Mouse (Mus musculus) megakaryocyte progenitor cell, adult 5-6 weeks (primary cell): ENCODE results near the gene Hs6st3. TPM values are rescaled to one million over a fixed set of nuclear protein-coding genes. Genes with fewer than 3 reads are reported as not detected.

Experiments
- ATAC-seq: replicated peaks from 2 replicates; pipeline ENCODE4 v1.8.0; 2016; ENCODE audit warnings: mild to moderate bottlenecking, moderate TSS enrichment, inconsistent platforms; ENCODE audit not compliant: poor library complexity
- total RNA-seq, 2 experiments: library from RNA; stranded (forward) in 1 of 2; stranded (reverse) in 1 of 2; fragments of 157-497, 149-512 nt in 1 of 2; fragments of 200-1000 nt in 1 of 2; gene quantifications; 2 replicates each; pipeline versions ENCODE4 v1.2.3 to v1.2.4; 2015 to 2017

Hs6st3 gene
- total RNA-seq, 2 experiments from 2014 or later, result not detected

DNA sequence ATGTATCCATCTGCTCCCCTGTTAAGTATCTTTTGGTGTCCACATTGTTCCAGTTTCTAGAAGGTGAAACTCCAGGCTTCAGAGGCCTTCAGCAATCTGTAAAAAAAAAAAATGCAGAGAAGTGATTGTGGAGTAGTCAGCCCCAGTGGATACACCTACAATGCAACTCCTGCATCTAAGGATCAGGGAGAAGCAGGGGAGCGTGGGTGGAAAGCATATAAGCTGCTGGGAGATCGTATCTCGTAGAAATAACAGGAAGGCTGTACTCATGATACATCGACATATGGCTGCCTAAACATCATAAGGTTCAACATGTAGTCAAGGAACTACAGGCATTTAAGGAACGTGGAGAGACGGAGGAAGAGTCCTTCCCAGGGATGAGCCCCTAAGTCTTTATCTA, 109.0 kb downstream of the Hs6st3 start:
- ATAC-seq, result no peak

DNA sequence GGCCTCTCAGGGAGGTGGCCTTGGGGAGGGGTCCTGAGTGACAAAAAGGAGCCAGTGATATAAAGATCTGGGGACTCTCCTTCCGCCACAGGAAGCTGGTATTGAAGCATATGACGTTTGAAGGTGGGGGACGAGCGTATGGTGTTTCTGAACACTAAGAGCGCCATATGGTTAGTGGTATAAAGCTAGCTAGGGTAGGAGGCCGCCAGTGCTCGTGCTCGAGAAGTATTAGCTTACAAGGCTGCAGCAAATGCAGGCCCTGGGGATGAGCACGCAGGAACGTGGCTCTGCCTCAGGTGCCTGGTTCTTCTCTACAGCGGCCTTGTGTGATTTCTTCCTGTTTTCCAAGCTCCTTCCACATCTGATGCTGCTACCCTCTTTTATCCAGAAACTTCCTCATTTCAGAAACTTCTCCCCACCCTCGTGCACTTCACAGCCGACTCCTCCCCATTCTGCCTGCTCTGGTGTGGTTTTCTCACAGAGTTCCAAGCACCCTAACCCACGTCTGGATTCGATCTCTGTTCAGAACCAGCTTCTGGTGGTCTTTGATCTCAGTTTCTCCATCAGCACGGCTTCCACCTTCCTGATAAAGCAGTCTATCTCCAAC, 110.0 kb downstream of the Hs6st3 start:
- ATAC-seq, result peak; percentile 73

- no peak for ATAC-seq
These were observed 112.2 kb downstream of the Hs6st3 start for GRCm38 (mm10) chr14:119250353-119250752.

DNA sequence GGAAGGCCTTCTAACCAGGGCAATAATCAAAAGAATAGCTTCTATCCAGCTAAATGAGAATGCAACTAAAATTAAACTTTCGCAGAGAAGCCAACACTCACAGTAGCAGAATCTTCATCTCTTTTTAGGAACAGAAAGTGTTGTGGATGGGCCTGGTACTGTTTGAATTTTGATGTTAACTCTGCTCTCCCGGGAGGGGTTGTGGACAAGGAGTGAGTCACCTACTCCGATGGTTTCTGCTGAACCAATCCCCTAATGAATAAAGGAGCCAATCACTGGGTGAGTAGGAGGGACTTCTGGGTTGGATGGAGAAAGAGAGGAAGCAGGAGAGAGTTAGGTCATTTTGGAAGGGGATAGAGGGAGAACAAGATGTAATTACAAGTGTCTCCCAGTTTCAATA, 117.3 kb downstream of the Hs6st3 start:
- no peak for ATAC-seq

DNA sequence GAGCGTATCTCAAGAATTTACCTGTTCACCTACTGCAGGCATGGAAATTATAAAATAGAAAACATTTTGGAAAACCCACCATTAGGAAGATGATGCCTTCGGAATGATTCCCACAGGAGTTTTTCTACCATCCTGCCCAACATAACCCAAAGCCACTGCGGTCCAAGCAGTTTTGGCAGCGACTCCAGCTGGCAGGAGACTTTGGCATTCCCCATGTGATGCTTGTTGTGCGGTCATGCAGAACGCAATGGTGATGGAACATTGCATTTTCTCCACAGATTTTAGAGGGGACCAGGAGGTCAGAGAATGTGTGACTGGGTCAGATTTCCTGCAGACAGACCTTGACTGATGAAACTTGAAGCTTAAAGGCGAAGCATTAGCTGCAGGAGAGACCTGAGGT, 118.9 kb downstream of the Hs6st3 start:
- no peak for ATAC-seq

DNA sequence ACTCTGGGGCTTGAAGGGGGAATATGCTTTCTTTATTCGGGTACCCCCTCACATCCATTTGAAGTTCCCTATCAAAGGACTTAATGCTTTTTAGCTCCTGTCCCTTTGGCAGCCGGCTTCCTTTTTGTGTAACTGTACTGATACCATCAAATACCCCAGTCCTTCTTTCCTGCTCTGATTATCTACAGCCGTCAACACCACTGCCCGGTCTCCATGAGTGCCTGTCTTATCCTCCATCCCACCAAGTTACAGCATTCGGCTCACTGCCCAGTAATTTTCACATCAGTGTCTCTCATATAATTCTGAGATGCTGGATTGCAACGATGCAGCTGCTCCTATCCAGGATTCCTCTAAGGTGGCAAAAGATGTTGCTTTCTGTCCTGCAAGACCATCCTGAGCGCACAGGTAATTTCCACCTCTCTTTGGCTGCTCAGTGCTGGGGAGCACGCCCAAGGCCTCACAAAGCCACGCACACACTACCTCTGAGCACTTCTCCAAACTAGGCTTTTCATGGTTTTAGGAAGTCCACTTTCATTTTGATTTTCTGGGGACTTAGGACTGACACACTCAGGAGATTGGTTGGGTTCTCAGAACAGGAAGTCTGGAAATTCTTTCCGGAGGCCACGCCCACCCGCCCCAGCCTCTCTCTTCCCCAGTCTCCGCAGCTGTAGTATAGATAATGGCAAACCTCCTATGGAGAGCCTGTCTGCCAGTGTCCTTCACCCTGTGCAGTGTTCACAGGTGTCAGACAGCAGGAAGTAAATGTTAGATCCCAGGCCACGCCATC, 122.2 kb downstream of the Hs6st3 start:
- peak; percentile 73 for ATAC-seq

GRCm38 (mm10) chr14:119266334-119266733, 128.2 kb downstream of the Hs6st3 start:
- no peak for ATAC-seq

DNA sequence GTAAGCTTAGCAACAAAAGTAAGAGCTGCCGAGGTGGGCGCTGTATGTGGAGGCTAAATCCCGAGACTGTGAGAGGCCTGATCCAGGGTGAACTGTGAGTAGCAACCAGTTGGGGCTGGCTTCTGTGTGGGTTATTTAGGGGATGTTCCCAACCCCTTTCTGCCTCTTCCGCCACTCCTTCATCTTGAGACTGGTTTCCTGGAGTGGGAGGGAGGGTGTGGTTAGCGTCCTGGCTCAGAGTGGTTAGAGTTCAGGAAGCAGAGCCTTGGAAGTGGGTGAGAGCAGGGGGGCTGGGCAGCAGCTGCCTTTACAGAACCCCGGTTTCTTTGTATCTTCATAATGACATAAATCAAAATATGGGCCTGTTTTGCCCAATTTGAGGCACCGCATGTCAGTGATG, 134.9 kb downstream of the Hs6st3 start:
- peak; percentile 92 for ATAC-seq

DNA sequence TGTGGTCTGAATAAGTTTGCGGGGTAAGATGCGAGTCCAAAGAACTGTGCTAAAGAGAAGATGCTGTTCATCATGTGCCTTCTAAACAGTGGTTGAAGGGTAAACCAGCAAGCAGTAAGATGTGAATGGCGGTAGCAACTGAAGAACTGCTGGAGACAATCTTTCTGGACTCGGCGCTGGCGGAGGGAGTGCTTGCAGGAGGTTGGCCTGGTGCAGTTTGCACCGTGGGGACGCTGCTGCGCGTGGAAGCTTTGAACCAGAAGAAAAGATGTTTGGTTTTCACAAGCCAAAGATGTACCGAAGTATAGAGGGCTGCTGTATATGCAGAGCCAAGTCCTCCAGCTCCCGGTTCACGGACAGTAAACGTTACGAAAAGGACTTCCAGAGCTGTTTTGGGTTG, 140.0 kb downstream of the Hs6st3 start:
- peak; percentile 71 for ATAC-seq

DNA sequence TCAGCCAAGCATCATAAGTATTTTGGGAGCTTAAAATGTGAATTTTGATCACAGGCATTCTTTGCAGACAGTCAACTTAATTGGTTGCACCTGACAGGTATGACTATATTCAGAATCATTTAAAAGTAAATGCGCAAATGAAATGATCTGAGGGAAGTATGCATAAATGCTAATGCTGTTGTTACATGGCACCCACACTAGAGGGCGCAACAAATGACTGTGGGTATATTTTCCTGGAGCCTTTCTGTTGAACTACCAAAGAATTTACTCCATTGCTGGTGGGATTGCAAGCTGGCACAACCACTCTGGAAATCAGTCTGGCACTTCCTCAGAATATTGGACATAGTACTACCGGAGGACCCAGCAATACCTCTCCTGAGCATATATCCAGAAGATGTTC, 145.8 kb downstream of the Hs6st3 start:
- ATAC-seq, result peak; percentile 74

DNA sequence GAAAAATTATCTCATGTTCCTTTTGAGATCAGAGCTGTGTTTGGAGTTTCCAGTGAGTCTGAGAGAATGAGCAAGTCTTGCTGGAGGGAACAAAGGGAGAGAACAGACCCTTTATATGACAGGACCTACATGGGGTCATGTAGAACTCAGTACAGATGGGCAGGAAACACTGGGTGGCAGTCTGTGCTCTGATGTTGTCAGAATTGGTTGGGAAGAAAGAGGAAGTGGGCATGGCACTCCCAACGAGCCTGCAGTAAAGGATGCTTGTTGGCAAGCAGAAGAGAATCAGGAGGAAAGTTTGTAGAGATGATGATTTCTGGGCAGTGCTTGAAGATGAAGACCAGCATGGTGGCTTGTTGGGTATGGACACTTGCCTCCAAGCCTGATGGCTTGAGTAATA, 151.5 kb downstream of the Hs6st3 start:
- ATAC-seq, result peak; percentile 91

GRCm38 (mm10) chr14:119294071-119294470, 155.9 kb downstream of the Hs6st3 start:
- no peak for ATAC-seq

DNA sequence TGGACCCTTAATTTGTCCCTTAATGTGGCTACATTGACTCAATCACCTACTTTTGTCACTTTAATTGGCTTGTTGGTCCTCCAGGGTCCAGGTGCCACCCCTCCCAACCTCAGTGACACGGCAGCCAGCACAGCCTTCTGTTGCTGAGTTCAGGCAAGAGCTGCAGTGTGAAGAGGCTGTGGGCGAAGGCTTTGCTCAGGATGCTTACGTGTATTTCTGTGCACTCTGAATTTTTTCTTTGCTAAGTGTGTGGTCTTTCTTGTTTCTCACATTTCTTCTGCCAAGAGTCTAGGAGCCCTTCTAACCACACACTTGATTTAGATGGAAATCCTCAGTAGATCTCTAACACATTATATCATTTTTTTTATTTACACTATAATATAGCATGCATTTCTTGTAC, 168.3 kb downstream of the Hs6st3 start:
- ATAC-seq, result no peak

DNA sequence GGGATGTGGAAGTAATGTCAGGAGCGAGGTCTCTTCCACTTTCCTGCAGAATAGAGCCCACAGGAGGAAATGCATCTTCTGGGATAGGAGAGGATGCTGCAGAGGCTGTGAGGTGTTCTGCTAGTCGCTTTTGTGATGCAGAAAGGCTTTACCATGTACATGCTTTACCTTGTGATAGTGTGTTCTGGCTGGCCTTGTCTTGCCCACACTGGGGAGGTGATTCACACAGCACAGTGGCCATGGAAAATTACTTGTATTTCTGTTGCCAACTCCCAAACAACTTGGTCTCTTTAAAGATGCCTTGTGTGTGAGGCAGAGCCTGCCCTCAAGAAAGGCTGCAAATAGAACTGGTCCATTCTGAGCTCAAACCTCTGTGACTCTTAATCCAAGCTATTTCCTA, 180.2 kb downstream of the Hs6st3 start:
- no peak for ATAC-seq

- no peak for ATAC-seq
These were observed 209.1 kb downstream of the Hs6st3 start for GRCm38 (mm10) chr14:119347236-119347635.

- peak; percentile 60 for ATAC-seq
These were observed 223.3 kb downstream of the Hs6st3 start for GRCm38 (mm10) chr14:119361414-119361813.

- no peak for ATAC-seq
These were observed 229.8 kb downstream of the Hs6st3 start for GRCm38 (mm10) chr14:119367866-119368425.

DNA sequence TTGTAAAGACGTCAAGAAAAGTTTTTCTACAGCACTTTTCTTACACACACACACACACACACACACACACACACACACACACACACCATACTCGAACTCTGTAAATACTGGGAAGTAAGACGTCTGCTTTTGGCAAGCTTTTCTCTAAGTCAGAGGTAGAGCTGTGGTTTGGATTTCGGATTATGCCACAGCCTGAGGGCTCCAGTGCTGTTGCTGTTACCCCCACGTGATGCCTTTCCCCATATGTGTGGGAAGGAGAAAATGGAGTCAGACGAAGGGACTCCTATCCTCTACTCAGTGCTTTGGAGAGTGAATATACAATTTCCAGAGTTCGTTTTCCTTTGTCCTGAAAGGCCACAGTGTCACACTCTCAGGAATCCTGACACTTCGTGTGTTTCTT, 231.1 kb downstream of the Hs6st3 start:
- ATAC-seq, result no peak

DNA sequence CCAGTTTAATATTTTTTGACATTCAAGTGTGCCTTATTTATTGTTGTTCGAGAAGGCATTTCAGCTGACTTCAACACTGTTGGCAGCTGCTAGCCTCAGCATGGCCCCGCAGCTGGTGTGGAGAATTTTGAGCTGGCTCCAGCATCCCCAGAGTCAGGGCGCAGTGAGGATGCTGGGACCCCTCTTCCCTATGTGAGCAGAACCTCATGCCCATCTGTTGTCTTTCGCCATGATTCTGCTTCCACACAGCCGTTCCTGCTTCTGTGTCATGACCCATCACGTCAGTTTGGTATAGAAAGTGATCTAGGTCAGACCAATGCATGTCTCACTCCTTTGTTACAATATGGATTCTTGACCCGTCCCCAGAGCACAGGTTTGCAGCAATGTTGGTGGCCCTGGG, 231.9 kb downstream of the Hs6st3 start:
- ATAC-seq, result no peak

DNA sequence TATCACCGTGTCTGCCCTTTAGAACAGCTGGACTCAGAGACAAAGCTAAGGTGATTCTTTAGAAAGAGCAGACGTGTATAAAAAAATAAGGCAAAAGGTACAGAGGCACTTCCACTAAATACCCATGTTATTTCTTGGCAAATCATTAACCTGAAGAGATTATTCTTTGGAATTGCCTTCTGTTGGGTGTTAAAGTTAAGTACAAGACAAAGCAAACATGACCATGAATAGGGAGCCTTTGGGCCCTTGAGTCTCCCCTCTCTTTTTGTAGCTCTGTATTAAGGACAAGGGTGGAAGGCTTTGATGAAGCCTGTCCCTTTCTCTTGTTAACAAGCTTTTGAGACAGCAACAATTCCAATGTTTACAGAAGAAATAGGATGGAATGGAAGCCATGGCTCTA, 241.2 kb downstream of the Hs6st3 start:
- no peak for ATAC-seq

GRCm38 (mm10) chr14:119401618-119402017, 263.5 kb downstream of the Hs6st3 start:
- ATAC-seq, result no peak

DNA sequence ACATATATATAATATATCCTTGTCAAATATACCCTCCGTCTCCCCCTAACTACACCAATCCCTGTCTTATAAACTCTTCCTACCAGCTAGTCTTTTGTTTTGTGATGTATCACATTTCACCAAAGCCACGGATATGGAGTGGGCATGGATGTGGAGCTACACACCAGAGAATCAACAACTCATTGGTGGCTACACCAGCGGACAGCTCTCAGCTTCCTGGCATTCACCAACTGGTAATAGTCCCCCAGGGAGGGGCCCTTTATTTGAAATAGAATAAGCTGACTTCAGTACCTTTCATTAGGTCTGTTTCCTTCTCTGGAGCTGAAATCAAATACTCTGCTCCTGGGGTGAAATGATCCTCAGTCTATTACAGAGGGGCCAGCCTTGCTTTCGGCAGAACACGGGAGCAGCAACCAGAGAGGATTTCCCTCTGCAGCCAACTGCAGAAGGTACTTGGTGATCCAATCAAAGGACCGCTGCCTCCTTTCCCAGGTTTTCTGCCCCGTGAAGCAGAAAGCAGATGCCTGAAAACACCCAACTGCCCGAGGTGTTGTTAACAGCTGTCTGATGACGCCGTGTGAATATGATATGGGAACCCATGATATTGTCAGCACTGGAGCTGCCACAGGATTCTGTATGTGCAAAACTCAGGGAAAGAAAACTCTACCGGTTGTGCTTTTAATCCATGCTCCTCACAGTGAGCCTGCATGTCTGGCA, 271.4 kb downstream of the Hs6st3 start:
- ATAC-seq, result no peak
